Mouse (Mus musculus) lung, adult 2 months (tissue): ENCODE data around the gene Abca1.

Experiments
- CTCF ChIP-seq: fragments of 200-500 bp; IDR thresholded peaks from 2 replicates; pipeline ENCODE4 v1.5.1; 2011; ENCODE audit warnings: mild to moderate bottlenecking, low read length, control low read depth; ENCODE audit not compliant: insufficient read depth
- POLR2A ChIP-seq: fragments of 200-500 bp; IDR thresholded peaks from 2 replicates; pipeline ENCODE4 v1.6.1; 2011; ENCODE audit warnings: low read depth, mild to moderate bottlenecking, control low read depth, low read length, borderline replicate concordance; ENCODE audit errors: extremely low read depth

GRCm38 (mm10) chr4:53187071-53187470, 27.4 kb upstream of the Abca1 start:
- TF ChIP-seq CTCF = no peak
- no peak for TF ChIP-seq POLR2A
